Mouse (Mus musculus) CH12.LX (cell line): ENCODE results near the gene Lrrc75b. TPM values are rescaled to one million over a fixed set of nuclear protein-coding genes. Genes with fewer than 3 reads are reported as not detected.

Source experiments
- DNase-seq: peaks from one replicate; pipeline ENCODE4 v3.0.0-alpha.2; 2013; ENCODE audit errors: extremely low read depth
- H3K27ac ChIP-seq: 2 replicates; pipeline ENCODE4 v1.5.1; 2012; ENCODE audit warnings: low read depth, mild to moderate bottlenecking, control low read depth, moderate library complexity; ENCODE audit not compliant: insufficient read depth
- H3K27me3 ChIP-seq: replicated peaks from 2 replicates; pipeline ENCODE3; 2012; ENCODE audit warnings: inconsistent platforms
- H3K36me3 ChIP-seq, 2 experiments: replicated peaks in 1 of 2; 2 replicates each; pipeline versions ENCODE3 to v1.6.1; 2012; ENCODE audit warnings: inconsistent platforms in 1 of 2, low read length in 1 of 2, mild to moderate bottlenecking in 1 of 2, mixed read lengths in 1 of 2, moderate library complexity in 1 of 2; ENCODE audit not compliant: control insufficient read depth in 1 of 2, insufficient read depth in 1 of 2
- H3K4me1 ChIP-seq, 2 experiments: 2 replicates each; pipeline ENCODE4 v1.6.1; 2012; ENCODE audit warnings: inconsistent platforms in 1 of 2, moderate library complexity in 1 of 2; ENCODE audit not compliant: insufficient read depth in 2 of 2, control insufficient read depth in 1 of 2
- H3K4me2 ChIP-seq: 2 replicates; pipeline ENCODE4 v1.6.1; 2012; ENCODE audit warnings: low read depth, mild to moderate bottlenecking, control low read depth; ENCODE audit not compliant: poor library complexity, insufficient read depth, severe bottlenecking
- H3K4me3 ChIP-seq, 3 experiments: fragments of 150-350 bp in 1 of 3; sonication (generic) in 1 of 3; replicated peaks in 1 of 3; 2 replicates each; pipeline versions ENCODE3 to v1.5.1; 2011 to 2012; ENCODE audit warnings: low read depth in 2 of 3, low read length in 2 of 3, mild to moderate bottlenecking in 2 of 3, moderate library complexity in 2 of 3, control low read depth in 1 of 3, improper control_type of control experiment in 1 of 3, inconsistent platforms in 1 of 3, mixed read lengths in 1 of 3; ENCODE audit not compliant: poor library complexity in 1 of 3
- H3K79me2 ChIP-seq: replicated peaks from 2 replicates; pipeline ENCODE4 v1.6.1; 2012; ENCODE audit warnings: mild to moderate bottlenecking, moderate library complexity; ENCODE audit not compliant: control insufficient read depth, poor library complexity, insufficient read depth, severe bottlenecking; ENCODE audit errors: extremely low read depth
- H3K9ac ChIP-seq: 2 replicates; pipeline ENCODE4 v1.6.1; 2012; ENCODE audit warnings: low read depth, mild to moderate bottlenecking, control low read depth, moderate library complexity; ENCODE audit not compliant: insufficient read depth
- H3K9me3 ChIP-seq: replicated peaks from 2 replicates; pipeline ENCODE3; 2012; ENCODE audit warnings: low read length, inconsistent platforms, mixed read lengths
- BHLHE40 ChIP-seq: IDR thresholded peaks from 2 replicates; pipeline ENCODE4 v1.6.1; 2011; ENCODE audit warnings: mild to moderate bottlenecking, low read depth, low read length, improper control_type of control experiment
- CHD1 ChIP-seq: IDR thresholded peaks from 2 replicates; pipeline ENCODE4 v1.6.1; 2012; ENCODE audit warnings: low read depth, low read length, improper control_type of control experiment, inconsistent platforms
- ELF1 ChIP-seq: IDR thresholded peaks from 2 replicates; pipeline ENCODE4 v1.6.1; 2014; ENCODE audit warnings: low read depth, mild to moderate bottlenecking, inconsistent platforms, low read length, improper control_type of control experiment
- JUN ChIP-seq: IDR thresholded peaks from 2 replicates; pipeline ENCODE4 v1.6.1; 2011; ENCODE audit warnings: low read depth, mild to moderate bottlenecking, low read length, improper control_type of control experiment, moderate library complexity; ENCODE audit not compliant: insufficient read depth
- KAT2A ChIP-seq: IDR thresholded peaks from 2 replicates; pipeline ENCODE4 v1.6.1; 2012; ENCODE audit warnings: low read length, improper control_type of control experiment, inconsistent platforms; ENCODE audit not compliant: insufficient replicate concordance
- MAFK ChIP-seq: IDR thresholded peaks from 2 replicates; pipeline ENCODE4 v1.6.1; 2011; ENCODE audit warnings: low read length, improper control_type of control experiment; ENCODE audit not compliant: insufficient replicate concordance
- MAX ChIP-seq: IDR thresholded peaks from 2 replicates; pipeline ENCODE4 v1.6.1; 2011; ENCODE audit warnings: low read length, improper control_type of control experiment
- MAZ ChIP-seq: IDR thresholded peaks from 2 replicates; pipeline ENCODE4 v1.6.1; 2012; ENCODE audit warnings: low read depth, mild to moderate bottlenecking, inconsistent platforms, low read length, improper control_type of control experiment, moderate library complexity
- MYC ChIP-seq: IDR thresholded peaks from 2 replicates; pipeline ENCODE4 v1.6.1; 2011; ENCODE audit warnings: low read depth, mild to moderate bottlenecking, improper control_type of control experiment, low read length
- NRF1 ChIP-seq: IDR thresholded peaks from 2 replicates; pipeline ENCODE4 v1.6.1; 2014; ENCODE audit warnings: low read depth, mild to moderate bottlenecking, inconsistent platforms, low read length, improper control_type of control experiment, moderate library complexity
- PAX5 ChIP-seq: IDR thresholded peaks from 2 replicates; pipeline ENCODE4 v1.6.1; 2012; ENCODE audit warnings: low read length, inconsistent platforms, mixed read lengths
- POLR2AphosphoS2 ChIP-seq: IDR thresholded peaks from 2 replicates; pipeline ENCODE4 v1.6.1; 2011; ENCODE audit warnings: low read depth, low read length, improper control_type of control experiment
- RCOR1 ChIP-seq: conservative IDR thresholded peaks from 2 replicates; pipeline ENCODE4 v1.6.1; 2012; ENCODE audit warnings: low read depth, mild to moderate bottlenecking, inconsistent platforms, low read length, improper control_type of control experiment
- SIN3A ChIP-seq: IDR thresholded peaks from 2 replicates; pipeline ENCODE4 v1.6.1; 2012; ENCODE audit warnings: low read length, improper control_type of control experiment, inconsistent platforms
- SMC3 ChIP-seq: IDR thresholded peaks from 2 replicates; pipeline ENCODE4 v1.6.1; 2011; ENCODE audit warnings: low read depth, low read length, improper control_type of control experiment
- TBP ChIP-seq: conservative IDR thresholded peaks from 2 replicates; pipeline ENCODE4 v1.6.1; 2011; ENCODE audit warnings: low read depth, low read length, improper control_type of control experiment
- TCF12 ChIP-seq: IDR thresholded peaks from 2 replicates; pipeline ENCODE4 v1.6.1; 2014; ENCODE audit warnings: low read depth, mild to moderate bottlenecking, inconsistent platforms, low read length, improper control_type of control experiment
- USF1 ChIP-seq: IDR thresholded peaks from 2 replicates; pipeline ENCODE4 v1.6.1; 2014; ENCODE audit warnings: low read depth, mild to moderate bottlenecking, inconsistent platforms, low read length, improper control_type of control experiment
- USF2 ChIP-seq: conservative IDR thresholded peaks from 2 replicates; pipeline ENCODE4 v1.6.1; 2011; ENCODE audit warnings: low read depth, low read length, improper control_type of control experiment
- ZC3H11A ChIP-seq: IDR thresholded peaks from 2 replicates; pipeline ENCODE4 v1.6.1; 2012; ENCODE audit warnings: low read depth, mild to moderate bottlenecking, inconsistent platforms, low read length, improper control_type of control experiment
- ZKSCAN1 ChIP-seq: IDR thresholded peaks from 2 replicates; pipeline ENCODE4 v1.6.1; 2012; ENCODE audit warnings: low read depth, inconsistent platforms, low read length, improper control_type of control experiment, borderline replicate concordance
- ZNF384 ChIP-seq: IDR thresholded peaks from 2 replicates; pipeline ENCODE4 v1.6.1; 2012; ENCODE audit warnings: low read depth, low read length, improper control_type of control experiment, inconsistent platforms
- dilution Hi-C: fragments of 300-500 bp; cut with MboI; formaldehyde crosslinking; loops from 2 replicates; pipeline ENCODE4 v1.14.3; 2020; ENCODE audit warnings: low sequenced_read_pairs; ENCODE audit not compliant: extremely low pct_unique_long_range_greater_than_20kb, extremely low pct_ligation_motif_present
- in situ Hi-C: fragments of 300-500 bp; cut with MboI; formaldehyde crosslinking; loops from 3 replicates; pipeline ENCODE4 v1.14.3; 2019; ENCODE audit warnings: low sequenced_read_pairs, low pct_ligation_motif_present, low pct_unique_long_range_greater_than_20kb, mixed read lengths
- polyA plus RNA-seq: library from polyadenylated mRNA; unstranded; fragments of >175 nt; gene quantifications from 2 replicates; pipeline ENCODE4 v1.2.1, GENCODE M21; 2012; ENCODE audit warnings: low read depth; ENCODE audit not compliant: insufficient read length
- total RNA-seq, 2 experiments: library from RNA; depleted of rRNA; stranded (reverse); fragments of 300-350 nt in 1 of 2; fragments of >200 nt in 1 of 2; gene quantifications; 2 replicates each; pipeline ENCODE4 v1.2.3; 2012 to 2014

The Lrrc75b gene
- total and polyA plus RNA-seq, 3 experiments = not detected

GRCm38 (mm10) chr10:75565906-75566305 lies 5.8 kb upstream of the Lrrc75b start:
- Histone ChIP-seq H3K4me1 (peaks cover 12 to 29% of the 10 kb centered on the region in 2 experiments), H3K9me3 (no peaks in the 10 kb centered on the region)
- no peak for DNase-seq
- TF ChIP-seq PAX5 (no peak), SIN3A (no peak), TBP (no peak), USF2 (no peak), MYC (no peak), BHLHE40 (no peak), TCF12 (no peak), ZC3H11A (no peak), USF1 (no peak), CHD1 (no peak), RCOR1 (no peak), MAX (no peak), ZNF384 (no peak), MAFK (no peak), ELF1 (no peak), KAT2A (no peak)
- TF ChIP-seq, all 38 proteins: peak for 0
- Histone ChIP-seq H3K4me3 (no peak overlapping the region), H3K4me2 (no peak overlapping the region), H3K27me3 (peaks cover 8% of the 10 kb centered on the region), H3K79me2 (no peaks in the 10 kb centered on the region), H3K27ac (no peak overlapping the region), H3K36me3 (no peaks in the 10 kb centered on the region), H3K9ac (no peak overlapping the region)
- dilution Hi-C loops = no loop called here
- in situ Hi-C loops = no loop called here

GRCm38 (mm10) chr10:75565436-75565835 lies 5.3 kb upstream of the Lrrc75b start:
- Histone ChIP-seq H3K4me3 (no peak overlapping the region), H3K27me3 (peaks cover 13% of the 10 kb centered on the region), H3K4me1 (peaks cover 7 to 24% of the 10 kb centered on the region in 2 experiments), H3K9ac (no peak overlapping the region), H3K9me3 (no peaks in the 10 kb centered on the region), H3K27ac (no peak overlapping the region), H3K79me2 (no peaks in the 10 kb centered on the region), H3K4me2 (no peak overlapping the region), H3K36me3 (no peaks in the 10 kb centered on the region)
- DNase-seq = peak; percentile 52
- TF ChIP-seq MAZ (no peak), ELF1 (peak; percentile 62; the same call in 1 of the 2 replicates), JUN (no peak), MYC (no peak), RCOR1 (no peak), SMC3 (no peak), TCF12 (0 out of 2 replicates have a peak, but pooled peaks have one; percentile 9), USF2 (no peak), NRF1 (no peak), POLR2AphosphoS2 (no peak), MAX (no peak), ZKSCAN1 (no peak)
- in situ Hi-C loops (no loop called here), dilution Hi-C loops (no loop called here)
